Mouse (Mus musculus): ENCODE measurements at regions not wholly inside any gene's neighbourhood (a gene's known extent, or its start where the extent isn't known, plus 50 kb on each side); places are given as distances from the start of the nearest gene placed in this dataset.

- no peak for DNase-seq (ENCODE audit: low spot score)
Measured at GRCm38 (mm10) chr15:87476862-87477490, 67.1 kb upstream of the Fam19a5 start.

- DNase-seq (ENCODE audit: low spot score) = no peak
Measured at GRCm38 (mm10) chr15:87480758-87481157, 63.3 kb upstream of the Fam19a5 start.
